Mouse (Mus musculus): ENCODE data around the gene Fer. TPM values are rescaled to one million over a fixed set of nuclear protein-coding genes. Genes with fewer than 3 reads are reported as not detected.

Gene Fer
- polyA plus RNA-seq, 1 experiment from 2014 or later: 31.4 TPM

DNA sequence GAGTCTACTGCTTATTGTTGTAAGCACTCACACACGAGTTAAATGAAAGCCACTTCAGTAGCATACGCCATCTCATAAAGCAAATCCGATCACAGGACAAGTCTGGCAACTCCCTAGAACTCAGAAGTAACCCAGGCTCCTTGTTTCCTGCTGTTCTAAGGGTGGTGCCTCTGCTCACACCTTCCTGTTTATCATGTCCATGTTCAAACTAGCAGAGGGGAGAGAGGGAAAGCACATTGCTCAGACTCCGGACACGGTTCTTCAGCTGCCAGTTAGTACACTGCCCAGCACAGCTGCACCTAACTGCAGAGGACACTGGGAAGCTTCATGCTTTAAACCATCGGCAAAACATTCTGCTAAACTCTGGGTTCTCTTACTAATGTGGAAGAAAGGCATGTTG, 269.3 kb downstream of the Fer start:
- 49% methylated on average over 6 of the region's 6 CpGs for WGBS
- H3K4me1 ChIP-seq: peaks cover 10% of the 10 kb centered on the region; the same call in 1 of the 2 replicates
- H3K36me3 ChIP-seq: no peaks in the 10 kb centered on the region
- H3K27me3 ChIP-seq: no peaks in the 10 kb centered on the region
- no peak overlapping the region for H3K4me3 ChIP-seq (replicated peaks)
- no peak overlapping the region for H3K27ac ChIP-seq
- H3K9me3 ChIP-seq (replicated peaks): no peaks in the 10 kb centered on the region
- no peak overlapping the region for H3K9ac ChIP-seq
- H3K4me2 ChIP-seq: no peak overlapping the region
- no peak for ATAC-seq (replicated peaks; ENCODE audit: low FRiP score)

DNA sequence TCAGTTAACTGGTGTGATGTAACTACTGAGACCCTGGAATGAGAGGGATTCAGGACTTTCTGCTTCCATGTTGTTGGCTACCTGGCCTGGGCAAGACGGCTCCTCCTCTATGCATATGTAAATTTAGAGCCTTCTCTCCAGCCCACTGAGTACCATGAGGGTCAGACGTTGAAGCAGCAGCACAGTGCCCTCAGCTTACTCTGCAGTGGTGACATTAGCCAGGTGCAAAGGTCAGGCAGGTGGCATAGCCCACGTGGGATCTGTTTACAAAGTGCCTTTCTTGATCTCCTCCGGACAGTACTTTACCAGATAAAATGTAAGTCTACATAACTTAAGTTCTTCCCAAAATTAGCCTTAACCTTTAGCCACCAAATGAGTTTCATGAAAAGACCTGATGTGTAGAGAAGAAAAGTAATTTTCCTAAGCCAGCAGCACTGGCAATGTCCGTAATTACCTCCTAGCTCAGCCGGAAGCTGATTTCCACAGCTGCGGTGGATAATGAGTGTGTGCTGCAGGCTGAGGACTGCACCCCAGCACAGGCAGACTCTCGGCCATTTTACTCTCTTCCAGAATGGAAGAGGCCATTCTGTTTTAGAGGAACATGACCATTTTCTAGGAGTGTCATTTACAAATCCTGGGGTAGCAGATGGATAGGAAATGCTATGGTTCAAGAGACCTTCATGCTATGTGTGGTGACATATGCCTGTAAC, 273.2 kb downstream of the Fer start:
- no peaks in the 10 kb centered on the region for H3K27me3 ChIP-seq
- H3K4me3 ChIP-seq (replicated peaks): no peak overlapping the region
- H3K4me1 ChIP-seq: 0 out of 2 replicates have a peak, but pooled peaks cover 2% of the 10 kb centered on the region
- peaks cover 28% of the 10 kb centered on the region for H3K36me3 ChIP-seq
- no peak overlapping the region for H3K4me2 ChIP-seq
- no peak overlapping the region for H3K27ac ChIP-seq
- H3K9ac ChIP-seq: no peak overlapping the region
- ATAC-seq (replicated peaks; ENCODE audit: low FRiP score): no peak; the same call in 1 of the 2 replicates
- no peaks in the 10 kb centered on the region for H3K9me3 ChIP-seq (replicated peaks)
- 63% methylated on average over 8 of the region's 8 CpGs for WGBS

DNA sequence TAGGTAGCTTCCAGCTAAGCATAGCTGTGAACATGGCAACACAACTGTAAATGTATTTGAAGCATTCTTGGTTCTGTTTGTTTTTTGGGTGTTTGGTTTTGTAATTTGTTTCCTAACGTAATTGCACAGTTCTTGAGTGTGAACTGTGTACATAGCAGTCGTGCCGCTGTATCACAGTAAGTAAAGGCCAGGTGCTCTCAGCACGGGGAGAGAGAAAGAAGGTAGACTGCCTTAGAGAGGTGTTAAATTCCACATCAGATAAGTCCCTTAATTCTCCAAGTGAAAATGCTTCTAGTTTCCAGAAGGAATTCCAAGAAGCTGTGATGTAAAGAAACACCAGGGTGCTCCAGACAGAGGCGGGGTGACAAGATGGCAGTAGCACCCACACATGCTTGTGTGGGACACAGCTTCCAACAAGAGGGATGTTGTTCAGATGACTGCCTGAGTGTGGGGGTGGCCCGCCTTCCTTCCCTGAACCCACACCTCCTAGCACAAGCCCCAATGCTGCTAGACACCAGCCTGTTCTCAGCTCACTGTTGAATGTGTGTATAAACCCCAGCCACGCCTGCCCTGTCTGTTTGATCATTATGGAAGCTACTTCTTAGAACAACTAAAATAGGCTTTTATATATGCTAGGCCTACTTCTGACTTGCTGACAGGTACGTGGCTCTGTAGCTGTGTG, 275.3 kb downstream of the Fer start:
- peaks cover 31% of the 10 kb centered on the region for H3K36me3 ChIP-seq
- WGBS: 86% methylated on average over 8 of the region's 8 CpGs
- H3K9ac ChIP-seq: no peak overlapping the region
- no peaks in the 10 kb centered on the region for H3K9me3 ChIP-seq (replicated peaks)
- no peaks in the 10 kb centered on the region for H3K4me1 ChIP-seq
- no peaks in the 10 kb centered on the region for H3K27me3 ChIP-seq
- no peak overlapping the region for H3K4me3 ChIP-seq (replicated peaks)
- H3K4me2 ChIP-seq: no peak overlapping the region
- no peak for ATAC-seq (replicated peaks; ENCODE audit: low FRiP score)
- H3K27ac ChIP-seq: no peak overlapping the region

DNA sequence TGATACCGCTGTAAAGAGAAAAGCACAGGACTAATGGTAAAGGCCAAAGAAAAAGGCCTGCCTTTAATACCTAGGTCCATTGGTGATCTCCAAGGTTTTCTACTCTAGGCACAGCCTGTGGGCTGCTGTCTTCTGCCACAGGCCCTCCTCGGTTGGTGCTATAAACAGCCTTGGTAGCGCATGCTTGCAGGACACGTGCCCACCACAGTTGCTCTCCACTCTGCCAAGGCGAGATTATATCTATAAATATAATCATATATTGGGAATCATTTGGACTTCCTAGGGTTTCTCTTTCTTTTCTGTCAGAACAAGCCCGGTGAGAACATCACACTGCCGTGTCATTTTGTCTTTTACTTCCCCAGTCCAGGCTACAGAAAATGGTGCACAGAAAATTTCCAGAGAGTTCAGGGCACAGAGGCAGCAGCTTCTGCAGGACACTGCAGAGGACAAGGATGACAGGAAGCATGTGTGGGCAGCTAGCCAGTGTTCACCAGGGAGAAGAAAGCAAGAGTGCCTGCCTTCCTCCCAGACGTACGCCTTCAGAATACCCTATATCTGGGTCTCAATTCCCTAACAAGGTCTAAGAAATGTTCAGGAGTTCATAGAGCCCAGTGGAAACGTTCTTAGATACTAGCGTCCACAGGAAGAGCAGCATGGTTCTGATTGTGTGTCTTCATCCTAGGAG, 276.5 kb downstream of the Fer start:
- Histone ChIP-seq H3K27me3 (no peaks in the 10 kb centered on the region), H3K4me1 (no peaks in the 10 kb centered on the region), H3K4me3 (replicated peaks) (no peak overlapping the region), H3K9ac (no peak overlapping the region), H3K4me2 (no peak overlapping the region), H3K27ac (no peak overlapping the region), H3K36me3 (peaks cover 31% of the 10 kb centered on the region), H3K9me3 (replicated peaks) (no peaks in the 10 kb centered on the region)
- WGBS: 92% methylated on average over 11 of the region's 11 CpGs
- ATAC-seq (replicated peaks; ENCODE audit: low FRiP score): no peak

DNA sequence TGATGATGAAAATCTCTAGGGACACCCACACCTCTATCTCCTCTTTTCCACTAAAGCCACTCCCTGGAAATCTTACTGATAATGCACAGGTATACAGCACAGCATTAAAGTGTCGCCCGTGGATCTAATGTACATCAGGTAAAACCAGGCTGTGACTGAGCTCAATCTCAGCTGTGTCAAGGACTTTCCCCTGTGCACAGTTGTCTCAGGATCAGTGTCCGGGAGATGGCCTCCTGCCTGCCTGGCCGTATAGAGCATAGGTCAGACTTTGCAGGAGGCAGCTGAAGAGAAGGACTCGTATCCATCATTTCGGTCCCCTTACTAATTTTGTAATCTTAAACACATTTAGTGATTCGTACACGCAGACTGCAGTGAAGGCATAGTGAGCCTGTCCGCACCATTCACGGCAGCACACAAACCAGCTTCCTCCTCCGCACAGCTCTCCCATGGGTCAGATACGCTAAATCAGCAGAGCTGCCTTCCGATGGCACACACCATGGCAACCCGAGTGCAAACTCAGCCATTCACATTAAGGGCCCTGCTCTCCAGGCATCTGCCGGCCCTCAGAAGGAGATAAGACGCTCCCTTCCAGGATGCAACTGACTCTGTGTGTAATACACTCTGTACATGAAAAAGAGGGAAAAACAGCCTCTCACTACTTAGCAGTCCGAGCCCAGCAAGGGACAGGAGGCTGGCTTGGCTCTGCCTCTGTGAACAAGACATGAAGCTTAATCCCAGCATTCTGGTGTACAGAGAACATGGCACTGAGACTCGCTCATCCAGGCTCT, 277.4 kb downstream of the Fer start:
- Histone ChIP-seq H3K4me1 (no peaks in the 10 kb centered on the region), H3K9ac (no peak overlapping the region)

DNA sequence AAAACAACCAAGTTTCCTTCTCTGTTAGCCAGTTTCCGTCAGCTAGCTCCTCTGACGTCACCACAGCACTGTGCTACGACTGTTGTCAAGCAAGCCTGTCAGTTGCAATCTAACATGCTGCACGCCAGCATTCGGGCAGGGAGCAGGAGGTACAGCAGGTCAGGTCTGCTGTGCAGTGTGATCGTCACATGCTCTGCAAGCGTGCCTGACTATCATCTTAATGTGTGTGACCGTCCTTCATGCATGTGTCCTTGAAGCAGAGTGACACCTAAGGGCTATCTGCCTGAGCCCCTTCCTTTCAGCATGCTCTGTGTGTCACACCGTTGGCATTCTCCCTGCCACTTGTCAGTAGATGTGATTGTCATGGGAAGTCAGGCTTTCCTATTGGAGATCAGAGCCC, 279.0 kb downstream of the Fer start:
- no peak overlapping the region for H3K9ac ChIP-seq
- H3K4me1 ChIP-seq: no peaks in the 10 kb centered on the region
- no peak overlapping the region for H3K4me2 ChIP-seq
- peaks cover 31% of the 10 kb centered on the region for H3K36me3 ChIP-seq
- ATAC-seq (replicated peaks; ENCODE audit: low FRiP score): no peak
- H3K9me3 ChIP-seq (replicated peaks): no peaks in the 10 kb centered on the region
- WGBS: 82% methylated on average over 9 of the region's 9 CpGs
- H3K27me3 ChIP-seq: no peaks in the 10 kb centered on the region
- no peak overlapping the region for H3K4me3 ChIP-seq (replicated peaks)
- no peak overlapping the region for H3K27ac ChIP-seq

More for the DNA sequence above, 277.4 kb downstream of the Fer start:
- no peak overlapping the region for H3K4me3 ChIP-seq (replicated peaks)
- no peaks in the 10 kb centered on the region for H3K9me3 ChIP-seq (replicated peaks)
- no peak for ATAC-seq (replicated peaks; ENCODE audit: low FRiP score)
- H3K4me2 ChIP-seq: no peak overlapping the region
- no peaks in the 10 kb centered on the region for H3K27me3 ChIP-seq
- H3K27ac ChIP-seq: no peak overlapping the region
- 90% methylated on average over 18 of the region's 18 CpGs for WGBS
- peaks cover 31% of the 10 kb centered on the region for H3K36me3 ChIP-seq

DNA sequence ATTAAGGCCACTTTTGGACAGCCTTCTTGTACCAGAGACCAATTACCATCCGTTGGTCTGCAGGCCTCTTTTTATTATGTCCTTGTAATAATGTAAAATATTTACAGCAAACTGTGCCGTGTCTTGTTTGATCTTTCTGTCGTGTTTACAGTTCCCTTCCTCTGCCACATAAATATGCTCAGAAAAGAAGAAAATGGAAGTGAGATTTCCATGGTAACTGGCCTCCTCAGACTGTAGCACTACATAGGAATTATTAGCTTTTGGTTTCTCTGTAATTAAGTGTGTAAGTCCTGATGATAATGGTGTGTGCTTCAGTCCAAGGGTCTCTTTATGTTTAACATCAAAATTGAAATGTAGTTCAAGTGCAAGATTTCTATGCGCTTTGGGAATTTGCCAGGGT, 283.5 kb downstream of the Fer start:
- Histone ChIP-seq H3K27me3 (no peaks in the 10 kb centered on the region), H3K9me3 (replicated peaks) (no peaks in the 10 kb centered on the region), H3K36me3 (0 out of 2 replicates have a peak, but pooled peaks cover 3% of the 10 kb centered on the region), H3K9ac (no peak overlapping the region), H3K27ac (no peak overlapping the region), H3K4me1 (no peaks in the 10 kb centered on the region), H3K4me2 (no peak overlapping the region), H3K4me3 (replicated peaks) (no peak overlapping the region)
- no peak for ATAC-seq (replicated peaks; ENCODE audit: low FRiP score)
- WGBS: 74% methylated on average over 4 of the region's 4 CpGs

DNA sequence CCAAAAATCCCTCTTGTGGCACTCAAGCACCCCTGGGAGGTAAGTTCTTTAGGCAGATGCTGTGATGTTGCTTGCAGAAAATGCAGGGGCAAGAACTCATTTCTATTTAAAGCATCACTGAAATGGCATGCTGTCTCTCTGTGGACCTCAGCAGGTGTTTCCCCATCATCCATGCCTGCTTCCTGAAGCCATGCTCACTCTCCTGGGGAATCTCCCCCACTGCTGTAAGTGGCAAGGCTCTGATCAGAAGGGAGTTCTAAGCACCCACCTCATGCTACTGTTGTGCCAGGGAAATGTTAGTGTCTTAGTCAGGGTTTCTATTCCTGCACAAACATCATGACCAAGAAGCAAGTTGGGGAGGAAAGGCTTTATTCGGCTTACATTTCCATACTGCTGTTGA, 287.9 kb downstream of the Fer start:
- H3K4me3 ChIP-seq (replicated peaks): no peak overlapping the region
- 85% methylated on average over 1 of the region's 1 CpGs for WGBS
- no peaks in the 10 kb centered on the region for H3K4me1 ChIP-seq
- H3K27ac ChIP-seq: no peak overlapping the region
- ATAC-seq (replicated peaks; ENCODE audit: low FRiP score): no peak
- no peak overlapping the region for H3K9ac ChIP-seq
- H3K36me3 ChIP-seq: 0 out of 2 replicates have a peak, but pooled peaks cover 3% of the 10 kb centered on the region
- no peaks in the 10 kb centered on the region for H3K27me3 ChIP-seq
- H3K4me2 ChIP-seq: no peak overlapping the region
- H3K9me3 ChIP-seq (replicated peaks): no peaks in the 10 kb centered on the region

DNA sequence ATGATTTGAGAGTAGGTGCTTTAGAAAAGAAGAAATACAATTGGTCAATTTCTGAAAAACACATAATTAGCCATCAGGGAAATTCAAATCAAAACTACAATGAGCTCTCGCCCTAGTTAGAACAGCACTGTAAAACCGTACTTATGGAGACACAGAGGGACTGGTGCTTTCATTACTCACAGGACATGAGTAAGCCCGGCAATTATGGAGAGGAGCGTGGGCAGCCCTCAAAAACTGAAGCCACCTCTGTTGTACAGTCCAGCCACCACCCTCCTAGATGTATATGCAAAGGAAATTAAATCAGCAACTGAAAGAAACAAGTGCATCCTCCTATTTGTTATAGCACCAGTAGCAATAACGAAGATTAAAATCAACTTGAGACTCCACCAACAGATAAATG, 304.9 kb downstream of the Fer start:
- Histone ChIP-seq H3K27ac (no peak overlapping the region), H3K36me3 (no peaks in the 10 kb centered on the region), H3K9me3 (replicated peaks) (no peaks in the 10 kb centered on the region), H3K9ac (no peak overlapping the region), H3K4me2 (no peak overlapping the region), H3K27me3 (no peaks in the 10 kb centered on the region), H3K4me1 (no peaks in the 10 kb centered on the region), H3K4me3 (replicated peaks) (no peak overlapping the region)
- ATAC-seq (replicated peaks; ENCODE audit: low FRiP score): no peak
- WGBS: 97% methylated on average over 5 of the region's 5 CpGs

DNA sequence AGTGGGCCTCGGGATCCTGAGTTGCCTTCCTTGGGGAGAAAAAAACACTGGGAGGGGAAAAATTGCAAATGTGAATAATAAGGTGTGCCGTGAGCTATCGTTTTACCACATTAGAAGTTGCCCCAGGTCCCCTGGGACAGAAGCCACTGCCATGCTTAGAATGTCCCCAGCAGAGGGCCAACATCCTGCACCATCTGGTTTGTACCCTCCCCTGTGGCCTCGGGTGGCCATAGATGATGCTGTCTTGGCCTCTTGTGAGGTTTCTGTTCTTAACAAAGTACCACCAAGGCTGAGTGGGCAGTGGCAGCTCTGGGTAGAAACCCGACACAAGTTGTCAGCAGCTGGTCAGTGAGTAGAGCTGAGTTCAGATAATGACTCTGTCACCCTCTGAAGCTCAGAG, 307.2 kb downstream of the Fer start:
- WGBS: 65% methylated on average over 5 of the region's 5 CpGs
- no peak for ATAC-seq (replicated peaks; ENCODE audit: low FRiP score)
- no peaks in the 10 kb centered on the region for H3K9me3 ChIP-seq (replicated peaks)
- H3K4me2 ChIP-seq: no peak overlapping the region
- H3K27ac ChIP-seq: no peak overlapping the region
- H3K4me3 ChIP-seq (replicated peaks): no peak overlapping the region
- no peaks in the 10 kb centered on the region for H3K36me3 ChIP-seq
- H3K4me1 ChIP-seq: no peaks in the 10 kb centered on the region
- H3K27me3 ChIP-seq: no peaks in the 10 kb centered on the region
- H3K9ac ChIP-seq: no peak overlapping the region

DNA sequence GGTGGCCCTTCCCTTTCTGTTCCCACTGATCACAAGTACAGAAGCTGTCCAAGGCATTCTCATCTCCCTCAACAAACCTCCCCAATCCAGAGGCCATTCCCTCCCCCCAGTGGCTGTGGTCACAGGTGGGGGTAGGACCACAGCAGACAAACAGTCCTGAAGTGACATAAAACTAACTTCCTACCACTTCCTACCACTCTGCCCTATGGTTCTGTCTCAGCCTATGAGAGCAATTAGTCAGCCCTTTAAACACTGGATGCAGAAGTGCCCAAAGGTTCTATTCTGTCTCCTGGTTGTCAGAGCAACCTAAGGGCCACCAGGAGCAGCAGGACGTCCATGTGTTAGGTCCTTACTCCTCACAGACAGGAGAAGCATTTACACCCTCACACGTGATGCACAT, 309.6 kb downstream of the Fer start:
- Histone ChIP-seq H3K27ac (no peak overlapping the region), H3K4me3 (replicated peaks) (no peak overlapping the region), H3K4me2 (no peak overlapping the region), H3K36me3 (no peaks in the 10 kb centered on the region), H3K27me3 (no peaks in the 10 kb centered on the region), H3K9ac (no peak overlapping the region), H3K9me3 (replicated peaks) (no peaks in the 10 kb centered on the region), H3K4me1 (no peaks in the 10 kb centered on the region)
- whole genome bisulfite sequencing: 76% methylated on average over 2 of the region's 2 CpGs
- no peak for ATAC-seq (replicated peaks; ENCODE audit: low FRiP score)

DNA sequence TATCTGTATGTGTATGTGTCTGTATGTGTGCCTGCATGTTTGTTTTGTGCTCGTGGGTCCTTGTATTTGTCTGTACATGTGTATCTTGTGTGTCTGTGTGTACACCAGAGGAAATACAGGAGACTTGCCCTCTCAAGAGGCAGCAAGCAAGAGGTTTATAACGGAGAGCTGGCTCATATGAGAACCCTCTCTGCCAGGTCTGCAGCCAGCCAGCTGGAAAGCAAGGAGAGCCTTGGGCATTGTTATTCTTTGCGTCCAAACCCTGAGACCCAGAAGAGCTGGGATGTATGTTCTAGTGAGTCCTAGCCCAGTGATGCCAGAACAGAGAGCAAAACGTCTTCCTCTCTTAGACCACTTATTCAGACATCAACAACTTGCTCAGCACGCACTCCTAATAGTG, 317.7 kb downstream of the Fer start:
- 79% methylated on average over 5 of the region's 5 CpGs for WGBS
- H3K4me2 ChIP-seq: no peak overlapping the region
- no peaks in the 10 kb centered on the region for H3K4me1 ChIP-seq
- ATAC-seq (replicated peaks; ENCODE audit: low FRiP score): no peak
- H3K27me3 ChIP-seq: no peaks in the 10 kb centered on the region
- H3K9ac ChIP-seq: no peak overlapping the region
- H3K36me3 ChIP-seq: no peaks in the 10 kb centered on the region
- no peak overlapping the region for H3K27ac ChIP-seq
- no peaks in the 10 kb centered on the region for H3K9me3 ChIP-seq (replicated peaks)
- no peak overlapping the region for H3K4me3 ChIP-seq (replicated peaks)

Data from kidney, embryonic 15.5 days (tissue).